Mouse (Mus musculus) embryonic facial prominence, embryonic 14.5 days (tissue): ENCODE measurements at regions not wholly inside any gene's neighbourhood (a gene's known extent, or its start where the extent isn't known, plus 50 kb on each side); places are given as distances from the start of the nearest gene placed in this dataset.

Source experiments
- ATAC-seq: fragments of 200-750 bp; cut with Nextera tagmentation; 2 replicates; pipeline ENCODE4 v1.8.0; 2017; ENCODE audit warnings: low read depth, moderate number of reproducible peaks, moderate TSS enrichment
- DNase-seq: peaks from one replicate; pipeline ENCODE4 v3.0.0-alpha.2; 2015; ENCODE audit warnings: low spot score
- H3K27ac ChIP-seq: fragments of 300-500 bp; sonication (generic); replicated peaks from 2 replicates; pipeline ENCODE4 v1.5.1; 2014; ENCODE audit warnings: low read depth, mild to moderate bottlenecking, low read length, moderate library complexity
- H3K27me3 ChIP-seq: fragments of 300-500 bp; sonication (generic); replicated peaks from 2 replicates; pipeline ENCODE4 v1.6.1; 2014; ENCODE audit warnings: low read length; ENCODE audit not compliant: control insufficient read depth, insufficient read depth
- H3K36me3 ChIP-seq: fragments of 300-500 bp; sonication (generic); 2 replicates; pipeline ENCODE4 v1.6.1; 2014; ENCODE audit warnings: low read length, mixed read lengths; ENCODE audit not compliant: control insufficient read depth, insufficient read depth
- H3K4me1 ChIP-seq: fragments of 300-500 bp; sonication (generic); 2 replicates; pipeline ENCODE4 v1.6.1; 2014; ENCODE audit warnings: antibody characterized with exemption, low read length; ENCODE audit not compliant: control insufficient read depth, insufficient read depth
- H3K4me2 ChIP-seq: fragments of 300-500 bp; sonication (generic); 2 replicates; pipeline ENCODE4 v1.6.1; 2014; ENCODE audit warnings: low read depth, mild to moderate bottlenecking, low read length, moderate library complexity, mixed read lengths
- H3K4me3 ChIP-seq: fragments of 300-500 bp; sonication (generic); 2 replicates; pipeline ENCODE4 v1.5.1; 2014; ENCODE audit warnings: low read depth, mild to moderate bottlenecking, low read length
- H3K9ac ChIP-seq: fragments of 300-500 bp; sonication (generic); 2 replicates; pipeline ENCODE4 v1.6.1; 2014; ENCODE audit warnings: low read depth, mild to moderate bottlenecking, low read length, moderate library complexity, mixed read lengths
- H3K9me3 ChIP-seq: fragments of 300-500 bp; sonication (generic); 2 replicates; pipeline ENCODE4 v1.6.1; 2016; ENCODE audit warnings: low read length; ENCODE audit not compliant: control insufficient read depth
- WGBS: fragments of 180-500 bp; shearing (Covaris S2); extraction: QIAGEN DNeasy Blood & Tissue Kit; methylation state at CpG from one replicate; pipeline ENCODE4 v1.1.7; 2014; 5-methylcytosine and 5-hydroxymethylcytosine counted together

DNA sequence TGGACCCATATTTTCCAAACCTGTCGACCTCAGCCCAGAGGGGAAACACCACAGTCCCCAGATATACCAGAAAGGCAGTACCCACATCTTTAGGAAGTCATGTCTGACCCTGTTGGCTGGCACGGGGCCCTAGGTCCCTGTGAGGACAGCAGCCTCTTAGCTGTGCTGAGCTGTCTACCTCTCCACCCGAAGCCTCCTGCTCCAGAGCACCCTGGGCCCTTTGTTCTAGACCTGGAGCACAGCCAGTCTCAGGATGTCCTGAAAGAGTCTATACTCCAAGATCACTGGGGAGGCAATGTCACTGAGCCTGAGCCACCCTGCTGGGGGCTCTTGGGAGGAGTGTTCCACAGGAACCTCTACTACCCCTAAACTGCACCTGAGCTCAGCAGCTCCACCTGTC lies 150.9 kb upstream of the Zmiz1 start:
- Histone ChIP-seq H3K27ac (no peak overlapping the region), H3K36me3 (no peaks in the 10 kb centered on the region), H3K4me1 (peaks cover 30% of the 10 kb centered on the region), H3K27me3 (no peaks in the 10 kb centered on the region), H3K9ac (no peak overlapping the region), H3K4me2 (no peak overlapping the region), H3K4me3 (no peak overlapping the region), H3K9me3 (no peaks in the 10 kb centered on the region)
- ATAC-seq (no peak), DNase-seq (no peak)
- WGBS, result 74% methylated on average over 3 of the region's 3 CpGs

- no peak overlapping the region for H3K27ac ChIP-seq
These were observed 148.3 kb upstream of the Zmiz1 start for GRCm38 (mm10) chr14:25310671-25311151.

DNA sequence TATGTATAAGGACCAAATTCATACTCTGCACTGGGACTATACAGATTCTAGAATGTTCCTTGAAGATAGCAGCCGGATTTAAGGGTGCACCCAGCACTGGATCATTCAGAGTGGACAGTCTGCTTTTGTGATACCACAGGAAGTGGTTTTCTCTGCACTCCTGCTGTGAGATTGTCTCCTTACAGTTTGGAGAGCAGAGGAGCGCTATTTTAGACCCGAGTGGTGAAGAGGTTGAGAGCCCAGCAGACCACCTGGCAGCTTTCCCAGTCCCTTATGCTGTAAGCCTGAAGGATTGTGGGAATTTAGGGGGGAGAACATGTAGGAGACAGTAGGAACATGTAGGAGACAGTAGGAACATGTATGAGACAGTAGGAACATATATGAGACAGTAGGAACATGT lies 147.5 kb upstream of the Zmiz1 start:
- Histone ChIP-seq H3K4me1 (peaks cover 16% of the 10 kb centered on the region; the same call in 1 of the 2 replicates), H3K27ac (no peak overlapping the region), H3K36me3 (no peaks in the 10 kb centered on the region), H3K9ac (no peak overlapping the region), H3K9me3 (no peaks in the 10 kb centered on the region), H3K4me3 (no peak overlapping the region), H3K27me3 (no peaks in the 10 kb centered on the region), H3K4me2 (no peak overlapping the region)
- DNase-seq (peak; percentile 74), ATAC-seq (no peak)
- WGBS, result 49% methylated on average over 3 of the region's 3 CpGs

More at GRCm38 (mm10) chr14:25310671-25311151, 148.3 kb upstream of the Zmiz1 start:
- WGBS, result 58% methylated on average over 4 of the region's 4 CpGs
- H3K27me3 ChIP-seq, result no peaks in the 10 kb centered on the region
- no peak overlapping the region for H3K4me2 ChIP-seq
- DNase-seq, result no peak
- H3K9me3 ChIP-seq, result no peaks in the 10 kb centered on the region
- H3K4me1 ChIP-seq, result peaks cover 16% of the 10 kb centered on the region; the same call in 1 of the 2 replicates
- no peak overlapping the region for H3K9ac ChIP-seq
- H3K4me3 ChIP-seq, result no peak overlapping the region
- H3K36me3 ChIP-seq, result no peaks in the 10 kb centered on the region
- ATAC-seq, result no peak

DNA sequence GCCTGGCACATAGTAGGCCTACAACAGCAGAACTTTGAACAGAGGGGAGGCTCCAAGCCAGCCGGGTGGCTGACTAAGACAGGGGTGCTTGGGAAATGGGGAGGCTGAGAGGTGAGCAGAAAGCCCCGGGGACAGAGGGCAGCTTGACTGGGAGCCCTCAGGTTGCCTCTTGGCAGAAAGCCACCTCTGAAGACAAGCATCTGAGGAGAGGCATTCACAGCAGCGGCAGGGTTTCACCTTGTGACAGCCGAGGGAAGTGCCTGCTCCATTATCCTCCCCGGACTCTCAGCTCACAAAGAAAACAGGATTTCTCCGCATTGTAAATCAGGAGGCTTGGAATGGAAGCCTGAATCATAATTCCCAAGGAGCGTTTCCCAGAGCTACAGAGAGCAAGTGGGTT lies 146.8 kb upstream of the Zmiz1 start:
- DNase-seq, result peak; percentile 63
- 22% methylated on average over 7 of the region's 7 CpGs for WGBS
- H3K4me3 ChIP-seq, result no peak overlapping the region
- H3K9ac ChIP-seq, result no peak overlapping the region
- ATAC-seq, result no peak
- H3K4me2 ChIP-seq, result no peak overlapping the region
- no peaks in the 10 kb centered on the region for H3K9me3 ChIP-seq
- H3K27ac ChIP-seq, result no peak overlapping the region
- H3K4me1 ChIP-seq, result peaks cover 16% of the 10 kb centered on the region; the same call in 1 of the 2 replicates
- H3K36me3 ChIP-seq, result no peaks in the 10 kb centered on the region
- H3K27me3 ChIP-seq, result no peaks in the 10 kb centered on the region

DNA sequence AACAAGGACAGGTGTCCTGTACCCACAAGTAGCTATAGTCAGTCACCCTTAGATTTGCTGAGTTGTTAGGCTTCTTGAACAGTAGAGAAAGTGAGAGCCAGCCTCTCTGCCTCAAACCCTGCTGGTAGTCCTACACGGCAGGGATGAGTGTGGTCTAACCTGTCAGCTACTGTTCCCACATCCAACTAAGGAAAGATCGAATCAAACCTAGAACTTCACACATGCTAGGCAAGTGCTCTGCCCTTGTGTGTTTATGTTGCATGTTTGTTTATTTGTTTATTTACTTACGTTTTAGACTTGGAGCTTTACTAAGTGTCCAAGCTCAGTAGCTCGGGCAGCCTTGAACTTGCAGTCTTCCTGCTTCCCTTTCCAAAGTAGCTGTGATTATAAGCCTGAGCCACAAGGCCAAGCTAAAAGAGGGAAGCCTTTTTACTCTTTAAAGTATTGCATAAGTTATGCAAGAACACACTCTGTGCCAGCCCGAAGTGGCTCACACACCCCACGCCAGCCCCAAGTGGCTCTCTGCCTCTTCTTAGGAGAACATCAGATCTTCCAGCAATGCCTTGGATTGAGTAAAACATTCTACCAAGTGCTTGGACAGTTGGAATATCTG lies 146.1 kb upstream of the Zmiz1 start:
- Histone ChIP-seq H3K9ac (no peak overlapping the region), H3K9me3 (no peaks in the 10 kb centered on the region), H3K4me3 (no peak overlapping the region), H3K27me3 (no peaks in the 10 kb centered on the region), H3K4me1 (peaks cover 23% of the 10 kb centered on the region), H3K4me2 (no peak overlapping the region), H3K36me3 (no peaks in the 10 kb centered on the region), H3K27ac (no peak overlapping the region)
- no peak for DNase-seq
- WGBS, result 84% methylated on average over 6 of the region's 6 CpGs
- ATAC-seq, result no peak

DNA sequence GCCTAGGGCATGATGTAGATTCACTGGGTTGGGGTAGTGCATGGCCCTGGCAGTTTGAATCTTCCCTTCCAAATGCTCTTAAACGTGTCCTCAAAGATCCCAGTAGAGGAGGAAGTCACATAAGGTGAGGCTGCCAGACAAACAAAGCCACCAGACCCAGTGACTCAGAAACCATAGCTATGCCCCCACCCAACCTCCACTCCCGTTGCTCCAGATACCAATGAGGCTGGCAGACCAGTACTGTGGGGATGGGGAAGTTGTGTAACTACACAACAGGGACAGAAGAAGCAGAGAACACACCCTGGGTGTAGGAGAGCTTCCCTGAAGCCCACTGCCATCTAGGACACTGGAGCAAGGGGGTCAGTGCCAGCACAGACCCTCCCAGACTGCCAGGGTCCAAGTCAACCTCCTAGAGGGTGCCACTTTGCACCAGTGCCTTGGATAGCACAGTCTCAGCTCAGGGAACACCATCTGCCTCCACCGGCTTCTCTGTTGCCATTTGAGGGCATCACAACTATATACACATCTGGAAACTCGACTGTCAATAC lies 145.2 kb upstream of the Zmiz1 start:
- Histone ChIP-seq H3K4me2 (no peak overlapping the region), H3K27me3 (no peaks in the 10 kb centered on the region), H3K9ac (no peak overlapping the region), H3K36me3 (no peaks in the 10 kb centered on the region), H3K4me3 (no peak overlapping the region), H3K9me3 (no peaks in the 10 kb centered on the region), H3K4me1 (peaks cover 27% of the 10 kb centered on the region), H3K27ac (no peak overlapping the region)
- no peak for ATAC-seq
- WGBS, result 77% methylated on average over 4 of the region's 4 CpGs
- no peak for DNase-seq

DNA sequence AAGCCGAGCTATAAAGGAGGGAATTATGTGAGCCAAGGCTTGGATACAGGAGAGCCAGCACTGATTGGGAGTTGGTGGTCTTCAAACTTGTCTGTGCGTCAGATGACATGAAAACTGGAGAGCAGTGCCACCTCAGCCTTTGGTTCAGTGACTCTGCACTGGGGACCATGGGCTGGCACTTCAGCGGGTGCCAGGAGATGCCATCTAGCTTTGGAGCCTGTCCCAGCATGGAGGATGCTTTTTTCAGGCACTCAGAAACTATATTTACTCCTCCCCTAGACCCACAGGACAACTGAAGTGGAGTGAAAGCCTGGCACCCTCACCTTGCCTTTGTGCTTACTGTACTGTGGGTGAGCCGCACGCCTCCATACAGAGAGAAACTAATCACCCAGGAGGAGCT lies 142.5 kb upstream of the Zmiz1 start:
- no peaks in the 10 kb centered on the region for H3K9me3 ChIP-seq
- no peak overlapping the region for H3K4me2 ChIP-seq
- H3K36me3 ChIP-seq, result no peaks in the 10 kb centered on the region
- no peaks in the 10 kb centered on the region for H3K27me3 ChIP-seq
- no peak overlapping the region for H3K9ac ChIP-seq
- ATAC-seq, result no peak
- H3K27ac ChIP-seq, result no peak overlapping the region
- 100% methylated on average over 5 of the region's 5 CpGs for WGBS
- H3K4me3 ChIP-seq, result no peak overlapping the region
- peaks cover 22% of the 10 kb centered on the region for H3K4me1 ChIP-seq
- DNase-seq, result no peak

- ATAC-seq, result peak; percentile 92
These were observed 141.1 kb upstream of the Zmiz1 start for GRCm38 (mm10) chr14:25317680-25318471.

More at GRCm38 (mm10) chr14:25317680-25318471, 141.1 kb upstream of the Zmiz1 start:
- Histone ChIP-seq H3K4me3 (peak overlapping the region; percentile 17), H3K9ac (peak overlapping the region; percentile 56), H3K4me1 (peaks cover 21% of the 10 kb centered on the region), H3K4me2 (peak overlapping the region; percentile 48), H3K27me3 (no peaks in the 10 kb centered on the region), H3K9me3 (no peaks in the 10 kb centered on the region), H3K27ac (peak overlapping the region; percentile 53; the same call in 1 of the 2 replicates), H3K36me3 (no peaks in the 10 kb centered on the region)
- 7% methylated on average over 28 of the region's 37 CpGs for WGBS
- peak; percentile 91 for DNase-seq
